ENCODE assay signal across 16 mouse cellular contexts in the genomic region with DNA sequence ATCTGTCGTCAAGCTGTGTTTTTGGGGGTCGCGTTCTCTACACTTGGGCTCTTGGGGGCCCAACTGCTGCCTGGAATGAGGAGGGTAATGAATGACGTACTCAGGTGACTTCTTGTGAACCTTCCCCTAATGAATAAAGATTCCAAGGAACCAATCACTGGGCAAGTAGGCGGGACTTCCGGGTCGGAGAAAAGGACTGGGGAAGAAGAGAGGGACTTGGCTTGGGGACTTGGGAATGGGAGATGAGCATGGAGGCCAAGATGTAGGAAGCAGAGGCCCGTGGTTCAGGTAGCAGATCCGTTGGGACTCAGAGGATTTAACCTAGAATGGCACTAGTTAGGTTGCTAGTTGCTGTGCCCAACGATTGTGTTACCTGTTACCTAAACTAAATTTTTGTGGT. TPM values are rescaled to one million over a fixed set of nuclear protein-coding genes. Genes with fewer than 3 reads are reported as not detected.
A peak's percentile ranks its signal among the peaks of the same experiment; 100 is the strongest.
DNase-seq lines count a peak whose midpoint lies in the region; ATAC-seq and TF ChIP-seq lines count a peak whose summit lies in the region.
"Had no signal": no experiment of that assay in that cellular context is flagged by ENCODE, and none has a peak within 500 bp of the region (broad histone marks: within the 10 kb centered on the region; RNA-seq: fewer than 3 reads in every experiment).

No protein-coding gene starts in this region.

- H3K4me1 ChIP-seq in heart, embryonic 15.5 days (replicated peaks), result no peaks in the 10 kb centered on the region
- peaks cover 2% of the 10 kb centered on the region; the same call in 1 of the 2 replicates for H3K4me1 ChIP-seq in heart, adult 2 months (ENCODE audit: control insufficient read depth, insufficient read depth, low read length)
- H3K4me1 ChIP-seq in ES-Bruce4 (ENCODE audit: control insufficient read depth, insufficient read depth, low read length), result peaks cover 2% of the 10 kb centered on the region
- no peaks in the 10 kb centered on the region; the same call in 1 of the 2 replicates for H3K4me1 ChIP-seq in limb, embryonic 12.5 days (replicated peaks)

- 0 out of 2 replicates have a peak overlapping the region, but pooled peaks have one; percentile 27 for H3K4me2 ChIP-seq in heart, embryonic 15.5 days
- H3K4me2 ChIP-seq in limb, embryonic 12.5 days, result 0 out of 2 replicates have a peak overlapping the region, but pooled peaks have one; percentile 11
- H3K4me2 ChIP-seq: liver, embryonic 15.5 days had no signal

- no peak for ATAC-seq in heart, embryonic 15.5 days (replicated peaks; ENCODE audit: insufficient number of reproducible peaks, insufficient read depth, low FRiP score, low read depth)
- no peak for ATAC-seq in limb, embryonic 12.5 days (ENCODE audit: insufficient number of reproducible peaks, insufficient read depth, low FRiP score, low TSS enrichment, low read depth)
- ATAC-seq: activated CD4-positive, CD25-positive, alpha-beta regulatory T cell, adult 4 months had no signal

- intact Hi-C loops in heart, adult 2 months (cut with DNase I), result no loop called here

- WGBS in heart, embryonic 15.5 days, result 63% methylated on average over 10 of the region's 10 CpGs
- 66% methylated on average over 10 of the region's 10 CpGs for WGBS in heart, adult 2 months
- 46% methylated on average over 10 of the region's 10 CpGs for WGBS in limb, embryonic 12.5 days

- no peak overlapping the region for H3K4me3 ChIP-seq in heart, embryonic 15.5 days
- H3K4me3 ChIP-seq in heart, adult 2 months, result no peak overlapping the region
- peak overlapping the region; percentile 78 for H3K4me3 ChIP-seq in ES-Bruce4 (ENCODE audit: low read depth, low read length)
- no peak overlapping the region for H3K4me3 ChIP-seq in limb, embryonic 12.5 days (replicated peaks)
- H3K4me3 ChIP-seq: liver, embryonic 15.5 days had no signal

- no peak for TF ChIP-seq POLR2A in heart, adult 2 months (IDR thresholded peaks at IDR 0.05; ENCODE audit: insufficient read depth, low read depth, low read length)
- TF ChIP-seq POLR2A in ES-Bruce4 (IDR thresholded peaks at IDR 0.05; ENCODE audit: insufficient read depth, low read length), result peak; percentile 98
- TF ChIP-seq POLR2A in brain, embryonic 14.5 days (IDR thresholded peaks at IDR 0.05; ENCODE audit: borderline replicate concordance, extremely low read depth, insufficient read depth, insufficient read length, poor library complexity, severe bottlenecking), result no peak

- no peak overlapping the region for H3K27ac ChIP-seq in heart, embryonic 15.5 days
- no peak overlapping the region for H3K27ac ChIP-seq in heart, adult 2 months
- H3K27ac ChIP-seq in ES-Bruce4 (ENCODE audit: insufficient read depth, low read length), result peak overlapping the region; percentile 45; the same call in 1 of the 2 replicates
- no peak overlapping the region for H3K27ac ChIP-seq in limb, embryonic 12.5 days
- H3K27ac ChIP-seq: liver, embryonic 15.5 days had no signal

- no peak for DNase-seq in heart, adult 2 months
- DNase-seq in brain, embryonic 14.5 days (ENCODE audit: low read depth), result peak; percentile 37
- no peak for DNase-seq in right cerebral cortex, adult 18-20 months
- DNase-seq in frontal cortex, postnatal 14 days (ENCODE audit: low spot score in 2 of 2), result no peak
- DNase-seq: cerebellum, adult 11-12 months; gastrocnemius, postnatal 25 days; kidney, adult 11 months; kidney, postnatal 36 days; lung, postnatal 36 days; right cerebral cortex, postnatal 25 days; thymus, postnatal 14 days had no signal

- no peaks in the 10 kb centered on the region for H3K27me3 ChIP-seq in heart, embryonic 15.5 days
- no peaks in the 10 kb centered on the region for H3K27me3 ChIP-seq in heart, adult 2 months (ENCODE audit: control insufficient read depth, insufficient read depth, low read length)
- H3K27me3 ChIP-seq in ES-Bruce4 (ENCODE audit: control insufficient read depth, insufficient read depth, low read length, poor library complexity, severe bottlenecking), result no peaks in the 10 kb centered on the region
- H3K27me3 ChIP-seq in limb, embryonic 12.5 days, result no peaks in the 10 kb centered on the region; the same call in 1 of the 2 replicates
- H3K27me3 ChIP-seq: liver, embryonic 15.5 days had no signal

- no peak for TF ChIP-seq EP300 in heart, adult 2 months (IDR thresholded peaks at IDR 0.05; ENCODE audit: insufficient read depth, low read depth, low read length)
- 0 out of 2 replicates have a peak, but pooled peaks have one; percentile 25 for TF ChIP-seq EP300 in ES-Bruce4 (IDR thresholded peaks at IDR 0.05; ENCODE audit: insufficient read depth, low read depth, low read length)

- H3K9ac ChIP-seq in heart, embryonic 15.5 days, result no peak overlapping the region
- no peak overlapping the region for H3K9ac ChIP-seq in heart, adult 2 months (ENCODE audit: low read depth, low read length)
- peak overlapping the region; percentile 86 for H3K9ac ChIP-seq in ES-Bruce4 (ENCODE audit: low read depth, poor library complexity, severe bottlenecking)
- no peak overlapping the region for H3K9ac ChIP-seq in limb, embryonic 12.5 days (replicated peaks)
- H3K9ac ChIP-seq: liver, embryonic 15.5 days had no signal

- TF ChIP-seq CTCF in heart, adult 2 months (IDR thresholded peaks at IDR 0.05), result no peak
- TF ChIP-seq CTCF in ES-Bruce4 (IDR thresholded peaks at IDR 0.05; ENCODE audit: low read depth, low read length), result no peak
- TF ChIP-seq CTCF in brain, embryonic 14.5 days (IDR thresholded peaks at IDR 0.05; ENCODE audit: borderline replicate concordance, extremely low read depth, insufficient read depth, insufficient read length), result no peak

- H3K36me3 ChIP-seq in heart, embryonic 15.5 days, result no peaks in the 10 kb centered on the region
- H3K36me3 ChIP-seq in heart, adult 2 months (ENCODE audit: control insufficient read depth, insufficient read depth, low read length), result no peaks in the 10 kb centered on the region
- no peaks in the 10 kb centered on the region for H3K36me3 ChIP-seq in ES-Bruce4 (ENCODE audit: control insufficient read depth, insufficient read depth, low read length, poor library complexity, severe bottlenecking)
- no peaks in the 10 kb centered on the region for H3K36me3 ChIP-seq in limb, embryonic 12.5 days
- H3K36me3 ChIP-seq: liver, embryonic 15.5 days had no signal

- H3K79me2 ChIP-seq in heart, adult 2 months (replicated peaks; ENCODE audit: control insufficient read depth, insufficient read depth, low read length), result no peaks in the 10 kb centered on the region

- no peaks in the 10 kb centered on the region for H3K9me3 ChIP-seq in heart, embryonic 15.5 days (replicated peaks)
- no peaks in the 10 kb centered on the region for H3K9me3 ChIP-seq in ES-Bruce4 (replicated peaks; ENCODE audit: control insufficient read depth, insufficient read depth, low read length, poor library complexity, severe bottlenecking)
- H3K9me3 ChIP-seq in limb, embryonic 12.5 days, result no peaks in the 10 kb centered on the region
- H3K9me3 ChIP-seq: liver, embryonic 15.5 days had no signal

RNA-seq across cellular contexts. Expression of gene Fcgr3, which starts 15.5 kb away (rescaled TPM):
- polyA plus RNA-seq in heart, embryonic 15.5 days (2015; fragmentation: Nextera tagmentation; extraction: Ambion mirVana), result 10.4 and 11.9 TPM in 2 replicates
- total RNA-seq in heart, adult 2 months (2021), result 10 to 100 TPM; 12.1 to 12.7 TPM
- polyA plus RNA-seq in heart, adult 2 months (2012; rRNA removed), result 11.5 and 12.6 TPM in 2 replicates
- 0.78 and 0.87 TPM in 2 replicates for polyA plus RNA-seq in ES-Bruce4 (2011; ENCODE audit: insufficient read depth, insufficient read length, low read depth, missing spikeins)
- 4.9 and 7.4 TPM in 2 replicates for polyA plus RNA-seq in brain, embryonic 14.5 days (2012; rRNA removed)
- polyA plus RNA-seq in limb, embryonic 12.5 days (2016; fragmentation: Nextera tagmentation; extraction: Ambion mirVana), result 4.5 and 5.3 TPM in 2 replicates

RNA-seq across cellular contexts. Expression of gene Fcgr4, which starts 30.5 kb away (rescaled TPM):
- 1.1 and 1.4 TPM in 2 replicates for polyA plus RNA-seq in heart, embryonic 15.5 days (2015; fragmentation: Nextera tagmentation; extraction: Ambion mirVana)
- 1 to 10 TPM in 1 of 2 experiments, under 1 TPM in 1; 0.70 to 1.2 TPM for total RNA-seq in heart, adult 2 months (2021)
- polyA plus RNA-seq in heart, adult 2 months (2012; rRNA removed), result 0.79 and 1.4 TPM in 2 replicates
- polyA plus RNA-seq in ES-Bruce4 (2011; ENCODE audit: insufficient read depth, insufficient read length, low read depth, missing spikeins), result not detected in 2 replicates
- polyA plus RNA-seq in brain, embryonic 14.5 days (2012; rRNA removed), result 0.34 and 0.38 TPM in 2 replicates
- polyA plus RNA-seq in limb, embryonic 12.5 days (2016; fragmentation: Nextera tagmentation; extraction: Ambion mirVana), result 0.17 and 0.21 TPM in 2 replicates
- total RNA-seq: gastrocnemius, postnatal 25 days had no signal
